Mouse (Mus musculus) retina, postnatal 7 days (tissue): ENCODE results near the gene Dcdc2b.

Experiments
- DNase-seq: peaks from one replicate; pipeline ENCODE4 v3.0.0-alpha.2; 2012; ENCODE audit warnings: low read depth, low spot score

The Dcdc2b gene

DNA sequence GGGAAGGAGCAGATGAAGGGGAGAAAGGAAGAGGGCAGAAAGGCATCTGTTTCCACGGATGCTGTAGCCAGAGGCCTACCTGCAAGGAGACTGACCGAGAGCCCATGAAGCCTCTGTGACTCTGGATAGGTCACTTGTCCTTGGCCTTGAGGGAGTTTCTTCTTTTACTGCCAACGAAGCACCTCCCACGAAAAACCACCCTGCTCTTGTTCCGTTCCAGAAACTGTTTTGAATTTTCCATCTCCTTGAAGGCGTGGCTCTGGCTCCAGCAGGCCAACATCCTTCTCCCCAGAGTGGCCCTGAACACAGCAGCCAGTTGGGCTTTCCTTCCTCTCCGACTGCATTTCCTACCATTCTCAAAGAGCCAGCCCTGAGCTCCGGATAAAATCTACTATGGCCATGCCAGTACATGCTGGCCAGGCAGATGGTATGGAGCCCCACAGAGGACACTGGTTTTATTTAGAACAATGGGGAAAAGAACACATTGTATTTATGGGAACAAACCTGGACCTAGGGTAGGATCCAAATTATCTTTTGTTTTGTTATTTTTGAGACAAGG, 7.3 kb upstream of the Dcdc2b start:
- DNase-seq, result no peak

DNA sequence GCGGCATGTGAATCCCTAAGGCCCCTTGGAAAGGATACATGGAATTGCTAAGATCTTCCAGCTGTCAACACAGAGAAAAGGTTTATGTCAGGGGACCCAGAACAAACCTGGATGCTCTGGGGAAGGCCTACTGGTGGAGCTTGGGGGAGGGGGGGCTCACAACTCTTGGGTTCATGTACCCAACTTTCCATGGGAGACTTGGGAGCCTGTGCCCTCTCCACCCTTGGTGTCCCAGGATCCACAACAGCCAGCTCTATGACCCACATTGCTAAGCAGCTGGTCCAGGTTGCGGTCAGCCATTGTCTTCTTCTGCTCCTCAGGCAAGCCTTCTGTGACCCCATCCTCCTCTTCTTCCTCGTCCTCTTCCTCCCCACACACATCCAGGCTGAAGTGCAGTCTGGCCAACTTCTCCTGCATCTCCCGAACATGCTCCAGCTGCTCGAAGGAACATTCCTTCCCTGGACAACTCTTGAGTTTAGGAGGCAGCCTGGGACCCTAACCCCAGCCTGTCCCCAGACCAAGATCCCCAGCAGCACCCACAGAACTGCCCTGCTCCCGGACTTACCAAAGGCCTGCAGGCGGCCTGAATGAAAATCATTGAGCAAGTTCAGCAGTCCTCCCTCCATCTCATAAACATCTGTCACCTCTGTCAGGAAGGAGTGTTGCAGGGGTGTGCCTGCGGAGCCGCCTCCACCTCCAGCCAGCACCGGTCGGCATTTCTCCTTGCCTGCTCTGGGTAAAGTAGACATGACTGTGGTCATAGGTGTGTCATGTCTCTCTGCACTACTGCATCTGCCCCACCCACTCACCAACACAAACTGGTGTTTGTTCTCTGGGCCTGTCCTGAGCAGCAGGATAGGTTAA, 6.6 kb upstream of the Dcdc2b start:
- no peak for DNase-seq

DNA sequence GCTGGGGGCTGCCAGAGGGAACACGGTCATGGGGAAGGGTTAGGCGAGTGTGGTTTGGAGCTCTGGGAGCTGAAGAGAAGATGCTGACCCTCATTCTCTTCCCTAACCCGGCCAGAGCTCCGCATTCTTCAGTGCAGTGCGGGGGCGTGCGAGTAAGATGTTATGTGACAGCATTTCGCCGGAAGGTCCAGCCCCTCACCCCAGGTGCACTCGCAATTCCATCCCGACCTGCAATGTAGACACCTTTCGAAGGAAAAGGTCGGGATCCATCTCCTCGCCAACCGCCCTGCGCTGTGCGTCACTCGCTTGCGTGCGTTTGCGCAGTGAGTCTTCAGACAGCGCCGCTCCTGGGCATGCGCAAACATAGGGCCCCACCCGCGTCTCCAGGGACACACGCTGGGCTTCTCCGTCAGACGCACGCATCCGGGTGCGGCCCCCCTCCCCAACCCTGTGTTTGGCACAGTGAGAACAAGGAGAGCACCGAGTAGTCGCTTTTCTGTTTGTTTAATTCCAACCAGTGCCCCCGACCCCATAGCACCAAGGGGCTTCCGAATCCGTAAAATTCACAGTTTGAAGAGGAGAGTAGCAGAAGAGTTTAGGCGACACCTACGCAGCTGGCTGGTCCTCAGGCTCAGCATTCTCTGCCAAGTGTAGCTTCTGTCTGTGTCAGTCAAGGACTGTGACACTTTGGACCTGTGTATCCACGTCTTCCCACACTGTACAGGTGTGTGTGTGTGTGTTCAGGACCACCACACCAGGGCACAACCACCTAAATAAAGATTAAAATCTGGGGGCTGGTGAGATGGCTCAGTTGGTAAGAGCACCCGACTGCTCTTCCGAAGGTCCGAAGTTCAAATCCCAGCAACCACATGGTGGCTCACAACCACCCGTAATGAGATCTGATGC, 5.0 kb upstream of the Dcdc2b start, which contains the start of gene Iqcc:
Iqcc (minus strand) TSS at position 314 of the 906 bp plus-strand sequence.
- DNase-seq, result peak; percentile 88

DNA sequence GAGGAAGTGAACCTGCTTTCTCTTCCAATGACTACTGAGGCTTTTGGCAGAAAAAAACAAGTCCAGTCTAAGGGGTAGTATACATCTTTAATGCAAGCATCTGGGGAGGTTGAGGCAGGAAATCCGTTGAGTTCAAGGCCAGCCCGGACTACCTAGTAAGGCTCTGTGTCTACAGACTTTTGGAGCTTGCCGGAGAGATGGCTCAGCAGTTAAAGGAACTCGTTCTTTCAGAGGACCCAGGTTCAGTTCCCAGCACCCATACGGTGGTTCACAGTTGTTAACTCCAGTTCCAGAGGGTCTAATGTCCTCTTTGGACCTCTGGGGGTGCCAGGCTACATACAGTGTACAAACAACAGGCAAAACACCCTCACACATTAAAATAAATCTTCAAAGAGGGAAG, 4.0 kb upstream of the Dcdc2b start:
- DNase-seq, result no peak

DNA sequence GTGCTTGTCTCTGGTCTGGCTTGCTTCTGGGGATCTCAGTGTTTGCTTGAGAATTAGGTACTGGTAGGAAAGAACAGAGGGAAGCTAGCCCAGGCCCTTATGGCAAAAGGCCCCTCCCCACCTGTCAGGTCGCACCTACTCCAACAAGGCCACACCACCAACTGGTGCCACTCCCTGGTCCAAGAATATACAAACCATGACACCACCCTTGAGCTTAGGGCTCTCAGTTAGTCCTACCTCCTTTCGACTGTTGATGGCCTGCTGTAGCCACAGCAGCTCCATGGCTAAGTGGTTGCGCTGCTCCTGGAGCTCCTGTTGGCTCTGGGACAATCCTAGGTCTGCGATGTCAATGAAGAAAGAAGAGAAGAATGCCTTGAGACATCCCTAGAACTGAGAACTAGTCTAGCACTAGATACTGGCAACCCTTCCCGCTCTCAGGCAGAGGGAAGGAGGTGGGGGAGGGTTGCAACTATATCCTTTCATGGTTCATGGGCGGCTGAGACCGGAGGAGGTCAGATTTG, 3.1 kb upstream of the Dcdc2b start:
- no peak for DNase-seq

DNA sequence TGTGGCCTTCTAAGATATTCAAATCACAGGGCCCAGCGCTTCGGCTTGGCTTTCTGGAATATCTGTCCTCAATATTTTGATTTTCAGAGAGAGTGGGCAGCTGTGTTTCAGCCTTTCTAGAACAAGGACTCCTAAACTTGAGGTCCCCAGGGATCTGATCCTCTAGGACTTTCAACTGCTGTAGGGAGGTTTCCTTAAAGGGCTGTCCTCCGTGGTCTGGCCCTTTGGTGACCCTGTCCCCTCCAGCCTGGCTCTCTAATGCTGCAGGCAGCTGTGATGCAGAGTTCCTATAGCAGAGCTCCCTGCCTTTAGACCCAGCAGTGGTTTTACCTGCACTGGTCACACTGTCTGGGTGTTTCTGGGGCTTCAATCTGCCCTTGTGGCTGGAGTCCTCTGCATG, 2.6 kb upstream of the Dcdc2b start:
- no peak for DNase-seq

DNA sequence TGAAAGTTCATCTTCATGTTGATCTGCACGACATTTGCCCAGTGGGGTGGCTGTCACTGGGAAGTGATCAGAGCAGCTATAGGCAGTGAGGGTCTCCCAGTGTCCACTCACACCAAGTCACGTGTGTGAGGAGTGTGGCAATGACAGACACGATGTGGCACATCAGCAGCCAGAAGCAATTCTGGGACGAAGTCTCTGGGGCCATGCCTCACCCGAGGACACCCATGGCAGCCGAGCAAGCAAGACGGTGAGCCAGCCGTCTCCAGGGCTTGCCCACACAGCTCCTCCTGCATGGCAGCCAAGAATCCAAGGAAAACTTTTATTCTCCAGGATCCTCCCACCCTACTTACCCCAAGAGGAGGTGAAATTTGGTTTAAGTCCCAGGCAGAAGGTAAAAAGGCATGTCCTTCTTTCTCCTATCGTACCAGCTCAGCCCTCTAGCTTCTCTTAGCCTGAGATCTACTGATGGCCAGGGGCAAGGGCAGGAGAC, 1.8 kb upstream of the Dcdc2b start:
- DNase-seq, result no peak

DNA sequence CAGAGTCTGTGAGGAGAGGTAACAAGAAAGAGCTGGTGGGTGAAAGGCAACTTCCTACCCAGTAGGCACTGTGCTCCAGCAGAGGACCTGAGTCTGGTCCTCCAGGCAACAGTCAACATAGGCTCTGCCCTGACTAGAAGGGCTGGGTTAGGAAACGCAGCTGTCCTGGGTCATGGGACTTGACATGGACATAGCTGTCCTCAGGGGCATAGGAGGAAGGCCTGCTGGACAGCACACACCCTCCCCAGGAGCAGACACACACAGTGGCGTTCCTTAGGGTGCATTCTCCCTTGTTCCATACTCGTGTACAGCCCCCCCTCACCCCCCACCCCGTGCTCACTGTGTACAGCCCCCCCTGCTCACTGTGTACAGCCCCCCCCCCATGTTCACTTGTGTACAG, 3.6 kb downstream of the Dcdc2b start:
- no peak for DNase-seq

DNA sequence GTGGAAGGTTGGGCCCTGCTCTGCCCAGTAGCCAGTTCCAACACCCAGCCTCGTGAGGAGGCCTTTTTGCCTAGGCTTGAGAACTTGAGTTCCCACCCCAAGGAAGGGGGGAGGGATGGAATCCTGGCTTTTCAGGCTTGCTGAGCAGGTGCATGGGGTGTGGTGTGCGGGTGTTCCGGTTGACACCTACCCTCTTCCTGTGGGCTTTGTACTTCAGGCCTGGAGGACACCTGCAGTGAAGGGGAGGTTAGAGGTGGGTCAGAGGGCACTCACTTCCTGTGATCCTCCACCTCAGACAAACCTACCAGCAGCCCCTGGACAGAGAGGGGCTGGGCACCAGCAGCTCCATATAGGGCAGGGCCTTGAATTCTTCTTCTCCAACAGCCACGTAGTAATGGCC, 4.0 kb downstream of the Dcdc2b start:
- no peak for DNase-seq

DNA sequence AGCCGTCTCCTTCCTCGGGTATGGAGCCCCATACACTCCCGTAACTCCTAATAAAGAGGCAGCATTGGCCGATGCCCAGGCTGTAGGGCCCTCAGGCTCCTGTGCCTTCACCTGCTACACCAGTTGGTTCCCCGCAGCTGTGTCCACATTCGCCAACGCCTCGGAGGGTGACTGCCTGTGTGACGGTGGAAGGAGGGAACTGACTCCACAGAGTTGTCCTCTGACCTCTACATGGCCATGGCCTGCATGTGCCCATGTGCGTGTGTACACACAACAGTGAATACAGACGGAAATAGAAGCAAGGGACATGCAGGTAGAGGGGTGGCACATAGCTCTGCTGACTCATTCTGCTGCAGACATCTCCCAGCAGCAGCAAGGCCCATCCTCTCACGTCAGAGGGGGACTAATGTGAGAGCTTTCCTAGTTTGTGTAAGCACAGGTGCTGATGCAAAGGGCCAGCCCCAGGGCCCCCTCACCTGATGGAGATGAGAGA, 4.9 kb downstream of the Dcdc2b start:
- no peak for DNase-seq

DNA sequence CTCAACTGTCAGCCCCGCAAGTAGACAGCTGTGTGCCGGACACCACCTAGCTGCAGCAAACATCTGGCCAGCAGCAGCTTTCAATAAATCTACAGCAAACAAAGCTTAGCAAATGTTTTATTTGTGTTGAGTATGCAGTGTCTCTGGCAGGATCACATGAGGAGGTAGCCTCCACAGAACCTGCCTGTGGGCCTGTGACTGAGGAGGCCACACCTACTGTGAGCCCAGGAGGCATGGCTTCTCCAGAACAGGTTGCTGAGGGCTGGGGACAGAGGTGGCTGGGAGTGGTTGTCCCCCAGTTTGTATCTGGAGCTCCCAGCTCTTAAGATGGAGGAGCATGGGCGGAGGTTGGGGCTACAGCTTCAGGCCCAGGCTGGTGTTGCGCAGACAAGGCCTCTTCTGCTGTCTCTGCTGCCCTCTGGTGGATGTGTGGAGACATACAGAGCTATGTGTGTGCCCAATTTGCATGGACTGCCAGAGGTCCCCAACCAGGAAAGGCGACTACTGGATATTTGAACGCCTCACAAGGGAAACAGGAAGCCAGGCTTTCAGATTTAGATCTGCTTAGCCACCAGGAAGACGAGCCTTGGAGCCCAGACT, 5.5 kb downstream of the Dcdc2b start:
- peak; percentile 79 for DNase-seq

DNA sequence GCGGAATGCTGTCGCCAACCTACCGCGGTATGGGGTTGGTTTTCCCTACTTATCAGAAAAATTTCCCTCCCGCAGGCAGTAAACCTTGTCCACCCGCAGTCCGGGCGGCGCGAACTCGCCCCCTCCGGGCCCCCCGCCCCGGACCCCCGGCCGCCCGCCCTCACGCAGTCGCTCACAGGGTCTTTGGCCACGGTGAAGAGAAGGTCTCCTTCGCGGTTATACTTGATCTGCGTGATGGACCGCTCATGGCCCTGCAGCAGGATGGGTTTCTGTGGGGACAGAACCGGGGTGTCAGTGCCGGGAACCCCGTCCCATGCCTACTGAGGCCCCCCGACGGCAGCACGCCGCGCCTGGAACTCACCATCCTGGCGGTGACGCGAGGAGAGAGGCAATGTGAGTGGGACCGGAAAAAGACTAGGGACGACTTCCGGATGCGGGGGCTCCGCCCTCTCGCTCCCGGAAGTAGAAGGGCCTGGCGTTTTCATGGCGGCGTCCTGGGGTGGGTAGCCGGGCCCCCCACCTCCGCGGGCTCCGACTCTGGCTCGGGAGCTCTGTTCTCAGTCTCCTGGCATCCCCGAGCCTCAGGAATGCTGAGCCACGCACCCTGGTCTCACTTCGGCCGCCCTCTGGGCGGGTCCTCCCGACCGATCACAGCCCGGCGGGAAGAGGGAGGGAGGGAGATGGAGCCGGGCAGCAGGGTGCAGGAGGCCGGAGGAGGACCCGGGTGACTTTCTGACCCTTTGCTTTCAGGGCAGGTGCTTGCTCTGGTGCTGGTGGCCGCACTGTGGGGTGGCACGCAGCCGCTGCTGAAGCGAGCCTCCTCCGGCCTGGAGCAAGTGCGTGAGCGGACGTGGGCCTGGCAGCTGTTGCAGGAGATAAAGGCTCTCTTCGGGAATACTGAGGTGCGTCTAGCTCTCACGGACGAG, 13.6 kb downstream of the Dcdc2b start, which contains the start of the genes Eif3i and Tmem234:
Eif3i (minus strand) TSS at position 416 of the 926 bp plus-strand sequence.
Tmem234 (plus strand) TSS at position 436 of the 926 bp plus-strand sequence.
- peak; percentile 68 for DNase-seq

DNA sequence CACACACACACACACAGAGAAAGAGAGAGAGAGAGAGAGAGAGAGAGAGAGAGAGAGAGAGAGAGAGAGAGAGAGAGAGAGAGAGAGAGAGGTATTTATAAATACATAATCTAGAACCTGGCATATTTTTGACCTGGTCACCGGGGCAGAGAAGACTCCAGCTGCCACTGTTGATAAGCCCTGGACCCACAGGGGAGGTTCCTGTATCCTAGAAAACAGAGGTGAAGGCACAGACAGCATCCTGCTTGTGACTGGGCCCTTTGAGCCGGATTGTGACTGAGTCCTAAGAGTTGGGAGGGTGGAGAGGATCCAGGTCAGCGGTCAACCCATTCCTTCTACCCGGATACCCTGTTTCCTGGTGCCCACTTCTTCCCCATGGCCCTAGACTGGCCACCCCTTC, 25.2 kb downstream of the Dcdc2b start:
- DNase-seq, result no peak

DNA sequence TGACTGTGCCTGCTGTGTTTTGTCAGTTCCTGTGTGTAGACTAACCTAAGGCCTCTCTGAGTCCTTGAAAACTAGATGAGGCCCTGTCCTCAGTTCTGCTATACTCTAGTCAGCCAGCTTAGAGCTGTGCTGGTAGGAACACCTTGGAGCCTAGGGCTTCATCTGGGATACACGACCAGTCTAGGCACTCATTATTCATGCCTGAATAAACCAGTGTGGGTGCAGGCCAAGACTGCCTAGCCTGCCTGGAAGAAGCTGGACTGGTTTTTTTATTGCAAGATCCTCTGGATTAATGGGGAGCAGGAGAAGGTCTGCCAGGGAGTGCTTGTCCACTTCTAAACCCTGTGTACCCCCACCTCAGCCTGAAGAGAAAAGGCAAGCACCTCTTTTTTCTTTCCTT, 27.1 kb downstream of the Dcdc2b start:
- no peak for DNase-seq

DNA sequence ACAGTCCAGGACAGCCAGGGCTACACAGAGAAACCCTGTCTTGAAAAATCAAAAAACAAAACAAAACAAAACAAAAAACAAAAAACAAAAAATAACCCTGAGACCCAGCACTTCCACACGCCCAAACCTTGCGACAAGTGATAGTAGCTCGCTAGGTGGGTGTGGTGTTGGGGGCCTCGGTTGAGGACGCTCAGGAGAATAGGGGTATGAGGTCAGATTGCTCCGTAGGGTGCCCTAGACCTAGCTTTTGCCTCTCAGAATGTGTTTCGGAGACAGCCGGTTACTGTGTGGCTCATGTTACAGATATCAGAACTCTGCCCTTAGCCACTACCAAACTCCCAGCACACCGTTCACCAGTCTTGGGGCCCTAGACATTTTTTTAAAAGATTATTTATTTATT, 28.3 kb downstream of the Dcdc2b start:
- no peak for DNase-seq

DNA sequence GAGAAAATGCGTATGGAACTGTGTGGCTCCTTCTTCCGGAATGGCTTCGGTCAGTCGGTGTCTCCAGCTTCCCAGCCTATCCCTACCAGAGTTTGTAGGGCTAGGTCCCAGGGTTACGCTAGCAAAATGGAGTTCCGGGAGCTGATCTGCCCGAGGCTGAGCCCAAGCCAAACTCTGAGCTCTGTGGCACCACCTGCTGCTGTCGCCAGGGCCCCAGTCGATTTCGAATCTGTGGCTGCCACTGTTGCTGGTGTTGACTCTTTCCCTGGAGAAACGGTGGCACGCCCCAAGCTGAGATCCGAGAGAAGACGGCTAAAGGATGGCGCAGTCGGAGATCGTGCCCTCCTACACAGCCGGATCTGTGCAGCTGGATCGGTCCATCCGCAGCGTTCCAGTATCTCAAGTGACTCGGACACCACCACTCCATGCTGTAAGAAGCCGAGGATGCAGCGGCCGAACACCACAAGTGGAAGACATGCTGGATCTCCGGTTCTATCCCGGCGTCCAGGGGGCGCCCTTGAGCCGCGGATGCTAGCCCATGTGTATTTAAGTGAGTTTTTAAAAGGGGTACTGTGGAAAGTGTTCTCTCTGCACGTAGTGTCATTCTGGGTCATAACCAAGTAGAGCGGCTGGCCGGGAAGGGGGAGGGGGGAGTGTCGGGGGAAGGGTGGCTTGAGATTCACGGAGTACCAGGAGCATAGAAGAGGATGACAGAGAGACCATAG, 29.0 kb downstream of the Dcdc2b start:
- DNase-seq, result peak; percentile 43

DNA sequence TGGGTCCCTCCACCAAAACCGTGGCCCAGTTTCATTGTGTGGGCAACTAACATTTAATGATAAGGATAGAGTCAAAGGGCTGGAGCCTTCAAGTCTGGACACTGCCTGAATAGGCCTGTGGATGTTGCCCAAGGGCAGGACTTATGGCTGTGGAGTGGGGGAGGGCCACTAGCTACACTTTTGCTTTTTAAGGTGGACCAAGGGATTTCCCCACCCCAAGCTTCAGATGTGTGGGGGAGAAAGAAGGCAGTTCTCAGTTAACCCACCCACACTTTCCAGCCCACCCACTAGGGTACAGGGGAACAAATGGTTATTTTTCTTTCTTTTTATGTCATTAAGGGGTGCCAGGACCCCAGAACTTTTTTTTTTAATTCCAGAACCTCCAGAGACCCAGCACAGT, 29.7 kb downstream of the Dcdc2b start:
- DNase-seq, result no peak

DNA sequence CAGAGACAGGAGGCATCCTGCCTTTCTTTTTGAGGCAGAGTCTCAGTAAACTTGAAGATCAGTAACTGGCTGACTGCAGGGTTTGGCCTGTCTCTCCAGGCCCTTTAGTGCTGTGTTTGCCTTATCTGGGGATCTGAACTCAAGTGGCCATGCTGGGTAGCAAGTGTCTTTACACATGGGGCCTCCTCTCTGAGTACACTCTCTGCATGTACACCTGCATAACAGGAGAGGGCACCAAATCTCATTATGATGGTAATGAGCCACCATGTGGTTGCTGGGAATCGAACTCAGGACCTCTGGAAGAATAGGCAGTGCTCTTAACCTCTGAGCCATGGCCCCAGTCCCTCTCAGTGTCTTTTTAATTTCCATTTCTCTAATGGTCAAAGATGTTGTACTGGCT, 31.8 kb downstream of the Dcdc2b start:
- no peak for DNase-seq

DNA sequence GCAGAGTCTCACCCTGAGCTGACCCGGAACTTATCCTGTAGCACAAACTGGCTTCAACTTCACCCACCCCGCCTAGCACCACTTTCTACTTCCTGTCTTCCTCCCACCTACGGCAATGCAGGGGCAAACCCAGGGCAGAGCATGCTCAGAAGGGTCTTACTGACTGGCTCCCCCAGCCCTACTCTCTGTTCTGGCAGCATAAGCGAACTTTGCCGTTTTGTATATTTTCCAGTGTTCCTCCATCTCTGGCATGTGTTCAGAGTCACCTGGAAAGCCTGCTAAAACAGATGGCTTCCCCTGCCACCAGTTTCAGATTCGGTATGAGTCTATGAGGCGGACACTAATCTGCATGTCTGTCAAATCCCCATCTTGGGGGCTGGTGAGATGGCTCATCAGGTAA, 33.7 kb downstream of the Dcdc2b start:
- DNase-seq, result no peak
